In genomic region chr12:91745758-91746290, GRCm38 (mm10) we compare ENCODE assay signal across 8 mouse cellular contexts. TPM values are rescaled to one million over a fixed set of nuclear protein-coding genes. Genes with fewer than 3 reads are reported as not detected.
DNase-seq lines count a peak whose midpoint lies in the region; ATAC-seq lines count a peak whose summit lies in the region.

No protein-coding gene starts in this region.

- H3K4me1 ChIP-seq in forebrain, embryonic 11.5 days (replicated peaks; ENCODE audit: control insufficient read depth, insufficient read depth, low read length) = peaks cover 4% of the 10 kb centered on the region; the same call in 1 of the 2 replicates
- peaks cover 22% of the 10 kb centered on the region for H3K4me1 ChIP-seq in forebrain, embryonic 16.5 days (replicated peaks; ENCODE audit: control insufficient read depth, insufficient read depth, low read length)
- peaks cover 11% of the 10 kb centered on the region for H3K4me1 ChIP-seq in heart, embryonic 16.5 days (ENCODE audit: control insufficient read depth, insufficient read depth, low read length)
- H3K4me1 ChIP-seq in stomach, embryonic 15.5 days = peaks cover 8% of the 10 kb centered on the region

- H3K27me3 ChIP-seq in forebrain, embryonic 11.5 days (ENCODE audit: control insufficient read depth, insufficient read depth, low read length) = no peaks in the 10 kb centered on the region
- no peaks in the 10 kb centered on the region for H3K27me3 ChIP-seq in forebrain, embryonic 16.5 days (replicated peaks; ENCODE audit: control insufficient read depth, insufficient read depth, low read length)
- H3K27me3 ChIP-seq in heart, embryonic 16.5 days (ENCODE audit: control insufficient read depth, insufficient read depth, low read length) = no peaks in the 10 kb centered on the region
- H3K27me3 ChIP-seq in stomach, embryonic 15.5 days (replicated peaks) = no peaks in the 10 kb centered on the region

- no peaks in the 10 kb centered on the region for H3K36me3 ChIP-seq in forebrain, embryonic 11.5 days (ENCODE audit: control insufficient read depth, insufficient read depth, low read length)
- H3K36me3 ChIP-seq in forebrain, embryonic 16.5 days (ENCODE audit: control insufficient read depth, insufficient read depth) = no peaks in the 10 kb centered on the region
- H3K36me3 ChIP-seq in heart, embryonic 16.5 days (ENCODE audit: control insufficient read depth, insufficient read depth) = no peaks in the 10 kb centered on the region
- H3K36me3 ChIP-seq in stomach, embryonic 15.5 days = no peaks in the 10 kb centered on the region

- peak; percentile 31; the same call in 1 of the 2 replicates for ATAC-seq in forebrain, embryonic 11.5 days (replicated peaks; ENCODE audit: low FRiP score)
- no peak for ATAC-seq in forebrain, embryonic 16.5 days
- peak; percentile 68 for ATAC-seq in heart, embryonic 16.5 days (replicated peaks; ENCODE audit: extremely low read depth, insufficient read depth, low FRiP score)
- peak; percentile 74 for ATAC-seq in stomach, embryonic 15.5 days (ENCODE audit: insufficient read depth, low FRiP score, low read depth)

- 80% methylated on average over 11 of the region's 11 CpGs for WGBS in forebrain, embryonic 11.5 days
- 32% methylated on average over 11 of the region's 11 CpGs for WGBS in forebrain, embryonic 16.5 days
- 19% methylated on average over 11 of the region's 11 CpGs for WGBS in heart, embryonic 16.5 days
- WGBS in stomach, embryonic 15.5 days = 44% methylated on average over 11 of the region's 11 CpGs

- no peak overlapping the region for H3K4me3 ChIP-seq in forebrain, embryonic 11.5 days (ENCODE audit: low read depth, low read length)
- H3K4me3 ChIP-seq in forebrain, embryonic 16.5 days (replicated peaks; ENCODE audit: low read length) = no peak overlapping the region
- H3K4me3 ChIP-seq in heart, embryonic 16.5 days (ENCODE audit: low read length) = no peak overlapping the region
- H3K4me3 ChIP-seq in stomach, embryonic 15.5 days (replicated peaks) = no peak overlapping the region

- no peak overlapping the region for H3K4me2 ChIP-seq in forebrain, embryonic 11.5 days (ENCODE audit: low read depth, low read length, severe bottlenecking)
- H3K4me2 ChIP-seq in forebrain, embryonic 16.5 days (ENCODE audit: low read length) = no peak overlapping the region
- H3K4me2 ChIP-seq in heart, embryonic 16.5 days (ENCODE audit: low read depth, low read length) = 0 out of 2 replicates have a peak overlapping the region, but pooled peaks have one; percentile 0
- H3K4me2 ChIP-seq in stomach, embryonic 15.5 days = no peak overlapping the region

- no peak overlapping the region for H3K9ac ChIP-seq in forebrain, embryonic 11.5 days (ENCODE audit: low read length)
- no peak overlapping the region for H3K9ac ChIP-seq in forebrain, embryonic 16.5 days (replicated peaks; ENCODE audit: low read depth, low read length)
- H3K9ac ChIP-seq in heart, embryonic 16.5 days (ENCODE audit: low read length) = no peak overlapping the region
- no peak overlapping the region for H3K9ac ChIP-seq in stomach, embryonic 15.5 days

- H3K27ac ChIP-seq in forebrain, embryonic 11.5 days (ENCODE audit: low read depth, low read length) = no peak overlapping the region
- H3K27ac ChIP-seq in forebrain, embryonic 16.5 days (ENCODE audit: low read length) = no peak overlapping the region
- peak overlapping the region; percentile 14; the same call in 1 of the 2 replicates for H3K27ac ChIP-seq in heart, embryonic 16.5 days (ENCODE audit: low read length)
- H3K27ac ChIP-seq in stomach, embryonic 15.5 days = no peak overlapping the region

- DNase-seq in forebrain, embryonic 11.5 days (ENCODE audit: low spot score) = peak; percentile 59
- peak; percentile 72 for DNase-seq in c-Kit-positive CD71-negative TER-119-negative erythroid progenitor cells, embryonic 14.5 days (ENCODE audit: low read depth)
- peak; percentile 94 for DNase-seq in liver
- DNase-seq in right cerebral cortex, postnatal 36 days (ENCODE audit: low spot score in 2 of 2) = no peak
- no peak for DNase-seq in adipocyte (ENCODE audit: low spot score)

- H3K9me3 ChIP-seq in forebrain, embryonic 11.5 days (ENCODE audit: control insufficient read depth, low read length) = no peaks in the 10 kb centered on the region
- H3K9me3 ChIP-seq in forebrain, embryonic 16.5 days (ENCODE audit: control insufficient read depth, low read length) = no peaks in the 10 kb centered on the region
- no peaks in the 10 kb centered on the region for H3K9me3 ChIP-seq in heart, embryonic 16.5 days (replicated peaks; ENCODE audit: control insufficient read depth, low read length)
- H3K9me3 ChIP-seq in stomach, embryonic 15.5 days = no peaks in the 10 kb centered on the region

RNA-seq across cellular contexts. Expression of gene Ston2, which starts 42.4 kb away (rescaled TPM):
- polyA plus RNA-seq in forebrain, embryonic 11.5 days (2014; fragmentation: Nextera tagmentation; extraction: Ambion mirVana) = 13.7 and 16.5 TPM in 2 replicates
- 4.7 and 6.4 TPM in 2 replicates for polyA plus RNA-seq in forebrain, embryonic 16.5 days (2015; fragmentation: Nextera tagmentation; extraction: Ambion mirVana)
- 2.9 and 3.7 TPM in 2 replicates for polyA plus RNA-seq in heart, embryonic 16.5 days (2015; fragmentation: Nextera tagmentation; extraction: Ambion mirVana)
- polyA plus RNA-seq in stomach, embryonic 15.5 days (2015; fragmentation: Nextera tagmentation; extraction: Ambion mirVana) = 9.8 and 11.1 TPM in 2 replicates

Comparison
In these comparisons a context has a peak if more than half of its experiments do, and no peak if none do; other contexts are left out.
1. DNase-seq: peak in forebrain, embryonic 11.5 days (single experiment), c-Kit-positive CD71-negative TER-119-negative erythroid progenitor cells, embryonic 14.5 days (single experiment) and liver (single experiment); none in right cerebral cortex, postnatal 36 days (0 of 2) and adipocyte (single experiment).